Mouse (Mus musculus) neural tube, embryonic 14.5 days (tissue): Measurements from ENCODE around the gene Ssbp3. TPM values are rescaled to one million over a fixed set of nuclear protein-coding genes. Genes with fewer than 3 reads are reported as not detected.

Experiments
- ATAC-seq: fragments of 200-750 bp; cut with Nextera tagmentation; 2 replicates; pipeline ENCODE4 v1.8.0; 2017; ENCODE audit warnings: low read depth, mild to moderate bottlenecking, moderate TSS enrichment, moderate library complexity
- H3K27ac ChIP-seq: fragments of 300-500 bp; sonication (generic); 2 replicates; pipeline ENCODE4 v1.5.1; 2014; ENCODE audit warnings: low read depth, mild to moderate bottlenecking, control low read depth, low read length, moderate library complexity, mixed read lengths
- H3K27me3 ChIP-seq: fragments of 300-500 bp; sonication (generic); 2 replicates; pipeline ENCODE4 v1.6.1; 2014; ENCODE audit warnings: low read length; ENCODE audit not compliant: control insufficient read depth, insufficient read depth
- H3K36me3 ChIP-seq: fragments of 300-500 bp; sonication (generic); 2 replicates; pipeline ENCODE4 v1.6.1; 2014; ENCODE audit warnings: low read length, mixed read lengths; ENCODE audit not compliant: control insufficient read depth, insufficient read depth
- H3K4me1 ChIP-seq: fragments of 300-500 bp; sonication (generic); 2 replicates; pipeline ENCODE4 v1.6.1; 2014; ENCODE audit warnings: low read length; ENCODE audit not compliant: control insufficient read depth, insufficient read depth
- H3K4me2 ChIP-seq: fragments of 300-500 bp; sonication (generic); 2 replicates; pipeline ENCODE4 v1.6.1; 2014; ENCODE audit warnings: mild to moderate bottlenecking, low read depth, low read length, control low read depth
- H3K4me3 ChIP-seq: fragments of 300-500 bp; sonication (generic); 2 replicates; pipeline ENCODE4 v1.5.1; 2014; ENCODE audit warnings: low read depth, low read length, control low read depth, mixed read lengths
- H3K9ac ChIP-seq: fragments of 300-500 bp; sonication (generic); replicated peaks from 2 replicates; pipeline ENCODE4 v1.6.1; 2014; ENCODE audit warnings: low read depth, mild to moderate bottlenecking, control low read depth, low read length, mixed read lengths
- H3K9me3 ChIP-seq: fragments of 300-500 bp; sonication (generic); 2 replicates; pipeline ENCODE4 v1.6.1; 2016; ENCODE audit warnings: low read length; ENCODE audit not compliant: control insufficient read depth
- WGBS: fragments of 180-500 bp; shearing (Covaris S2); extraction: QIAGEN DNeasy Blood & Tissue Kit; methylation state at CpG from one replicate; pipeline ENCODE4 v1.1.7; 2014; 5-methylcytosine and 5-hydroxymethylcytosine counted together
- polyA plus RNA-seq: library from polyadenylated mRNA; unstranded; fragments of >200 nt; fragmentation: Nextera tagmentation; extraction: Ambion mirVana; gene quantifications from 2 replicates; pipeline ENCODE4 v1.2.1, GENCODE M21; 2014

The Ssbp3 gene
- polyA plus RNA-seq, 1 experiment from 2014 or later = 106 TPM

- ATAC-seq = no peak
- H3K4me3 ChIP-seq = no peak overlapping the region
- H3K36me3 ChIP-seq = peaks cover 28% of the 10 kb centered on the region
- WGBS = 53% methylated on average over 8 of the region's 8 CpGs
- no peak overlapping the region for H3K27ac ChIP-seq
- no peak overlapping the region for H3K4me2 ChIP-seq
- no peaks in the 10 kb centered on the region for H3K4me1 ChIP-seq
- no peak overlapping the region for H3K9ac ChIP-seq
- no peaks in the 10 kb centered on the region for H3K9me3 ChIP-seq
- no peaks in the 10 kb centered on the region for H3K27me3 ChIP-seq
These were observed 128.8 kb downstream of the Ssbp3 start for GRCm38 (mm10) chr4:107039270-107039669.

DNA sequence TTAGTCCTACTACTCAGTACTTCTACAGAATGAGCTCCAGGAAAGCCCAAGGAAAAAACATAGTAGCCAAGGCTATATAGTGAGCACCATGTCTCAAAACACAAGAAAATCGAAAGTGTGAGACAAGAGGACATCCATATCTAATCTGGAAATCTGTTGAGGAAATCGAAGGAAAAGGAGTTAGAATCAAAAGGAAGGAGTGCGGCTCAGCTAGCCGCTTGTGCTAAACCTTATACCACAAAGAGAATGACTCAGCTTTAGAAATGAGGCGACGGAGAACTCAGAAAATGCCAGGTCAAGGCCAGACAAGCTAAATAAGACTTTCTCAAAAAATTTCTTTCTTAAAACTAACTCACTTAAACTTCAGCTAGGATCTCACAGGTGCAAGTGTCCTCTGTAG lies 131.8 kb downstream of the Ssbp3 start:
- ATAC-seq = no peak
- H3K4me3 ChIP-seq = no peak overlapping the region
- 96% methylated on average over 6 of the region's 6 CpGs for WGBS
- no peak overlapping the region for H3K27ac ChIP-seq
- H3K9me3 ChIP-seq = no peaks in the 10 kb centered on the region
- H3K36me3 ChIP-seq = peaks cover 36% of the 10 kb centered on the region
- H3K4me2 ChIP-seq = no peak overlapping the region
- H3K27me3 ChIP-seq = no peaks in the 10 kb centered on the region
- H3K9ac ChIP-seq = no peak overlapping the region
- no peaks in the 10 kb centered on the region for H3K4me1 ChIP-seq

DNA sequence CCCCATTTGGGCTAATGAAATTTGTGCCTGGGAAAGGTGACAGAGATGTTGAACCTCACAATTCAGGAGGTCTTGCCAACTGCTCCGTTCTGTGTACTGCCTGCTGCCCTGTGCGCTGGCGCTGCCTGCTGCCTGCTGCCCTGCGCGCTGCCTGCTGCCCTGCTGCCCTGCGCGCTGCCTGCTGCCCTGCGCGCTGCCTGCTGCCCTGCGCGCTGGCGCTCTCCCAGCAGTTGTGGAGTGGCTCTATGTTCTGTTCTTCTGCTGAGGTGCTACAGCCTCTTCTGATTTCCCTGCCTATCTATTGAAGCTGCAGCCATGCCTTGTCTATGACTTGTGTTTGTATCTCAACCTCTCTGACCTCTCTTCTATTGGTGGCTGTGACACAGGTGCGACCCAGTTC lies 134.7 kb downstream of the Ssbp3 start:
- Histone ChIP-seq H3K4me3 (no peak overlapping the region), H3K27me3 (no peaks in the 10 kb centered on the region), H3K9me3 (no peaks in the 10 kb centered on the region), H3K4me1 (no peaks in the 10 kb centered on the region), H3K9ac (no peak overlapping the region), H3K36me3 (peaks cover 32% of the 10 kb centered on the region), H3K4me2 (no peak overlapping the region), H3K27ac (no peak overlapping the region)
- whole genome bisulfite sequencing = 96% methylated on average over 13 of the region's 13 CpGs
- no peak for ATAC-seq

DNA sequence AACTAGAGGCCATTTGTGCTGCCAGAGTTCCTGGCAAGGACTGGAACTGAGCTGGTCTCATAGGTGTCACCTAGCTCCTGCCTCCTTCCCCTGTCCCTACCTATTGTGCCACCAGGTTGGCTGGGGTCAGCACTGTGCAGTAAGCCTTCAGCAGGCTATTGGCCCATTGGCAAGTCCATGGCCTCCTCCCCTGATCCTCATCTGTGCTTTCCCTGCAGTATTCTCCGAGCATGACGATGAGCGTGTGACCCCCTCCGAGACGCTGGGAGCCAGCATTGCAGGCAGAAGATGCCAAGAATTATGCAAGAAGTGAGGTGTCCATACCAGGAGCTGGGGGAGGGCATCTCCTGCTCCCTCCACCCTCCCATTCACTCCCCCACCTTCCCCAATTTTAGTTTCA lies 137.3 kb downstream of the Ssbp3 start:
- WGBS = 86% methylated on average over 5 of the region's 5 CpGs
- Histone ChIP-seq H3K4me3 (no peak overlapping the region), H3K9me3 (no peaks in the 10 kb centered on the region)

GRCm38 (mm10) chr4:107048568-107049162 lies 138.2 kb downstream of the Ssbp3 start:
- no peaks in the 10 kb centered on the region for H3K9me3 ChIP-seq
- no peak for ATAC-seq
- H3K4me3 ChIP-seq = no peak overlapping the region
- no peaks in the 10 kb centered on the region for H3K27me3 ChIP-seq
- H3K4me2 ChIP-seq = no peak overlapping the region
- H3K4me1 ChIP-seq = no peaks in the 10 kb centered on the region
- no peak overlapping the region for H3K9ac ChIP-seq
- 85% methylated on average over 11 of the region's 11 CpGs for WGBS
- H3K36me3 ChIP-seq = peaks cover 19% of the 10 kb centered on the region
- H3K27ac ChIP-seq = no peak overlapping the region

More for the DNA sequence above, 137.3 kb downstream of the Ssbp3 start:
- no peak overlapping the region for H3K4me2 ChIP-seq
- H3K36me3 ChIP-seq = peaks cover 19% of the 10 kb centered on the region
- H3K9ac ChIP-seq = no peak overlapping the region
- H3K27me3 ChIP-seq = no peaks in the 10 kb centered on the region
- H3K4me1 ChIP-seq = no peaks in the 10 kb centered on the region
- ATAC-seq = no peak
- no peak overlapping the region for H3K27ac ChIP-seq

- no peak overlapping the region for H3K27ac ChIP-seq
These were observed 141.4 kb downstream of the Ssbp3 start for GRCm38 (mm10) chr4:107051889-107052288.

GRCm38 (mm10) chr4:107052962-107053553 lies 142.6 kb downstream of the Ssbp3 start:
- Histone ChIP-seq H3K27me3 (no peaks in the 10 kb centered on the region), H3K9ac (no peak overlapping the region), H3K4me1 (no peaks in the 10 kb centered on the region), H3K9me3 (no peaks in the 10 kb centered on the region), H3K4me3 (no peak overlapping the region), H3K27ac (no peak overlapping the region), H3K36me3 (peaks cover 3% of the 10 kb centered on the region; the same call in 1 of the 2 replicates), H3K4me2 (no peak overlapping the region)
- no peak for ATAC-seq
- WGBS = 54% methylated on average over 5 of the region's 5 CpGs

More at GRCm38 (mm10) chr4:107051889-107052288, 141.4 kb downstream of the Ssbp3 start:
- Histone ChIP-seq H3K4me3 (no peak overlapping the region), H3K4me2 (no peak overlapping the region), H3K9me3 (no peaks in the 10 kb centered on the region), H3K27me3 (no peaks in the 10 kb centered on the region), H3K36me3 (0 out of 2 replicates have a peak, but pooled peaks cover 4% of the 10 kb centered on the region), H3K9ac (no peak overlapping the region), H3K4me1 (no peaks in the 10 kb centered on the region)
- WGBS = 54% methylated on average over 4 of the region's 4 CpGs
- no peak for ATAC-seq

DNA sequence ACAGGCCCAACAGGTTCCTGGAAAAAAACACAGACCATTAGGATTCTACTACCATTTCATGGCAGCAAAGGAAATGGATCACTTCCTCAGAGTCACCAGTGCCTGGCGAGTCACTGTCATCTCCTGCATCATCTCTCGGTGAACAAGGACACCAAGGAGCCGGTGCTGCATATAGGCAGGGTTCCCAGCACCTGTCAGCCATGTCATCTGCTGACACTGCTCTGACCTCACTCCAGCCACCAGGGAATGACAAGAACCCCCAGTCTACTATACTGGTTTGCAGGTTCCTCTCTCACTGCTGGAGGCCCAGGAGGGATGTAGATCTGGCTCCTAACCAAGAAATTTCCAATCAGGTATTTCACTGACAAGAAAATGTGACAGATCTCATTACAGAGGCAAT lies 145.6 kb downstream of the Ssbp3 start:
- no peaks in the 10 kb centered on the region for H3K27me3 ChIP-seq
- no peak for ATAC-seq

GRCm38 (mm10) chr4:107058346-107058745 lies 147.8 kb downstream of the Ssbp3 start:
- H3K4me1 ChIP-seq = no peaks in the 10 kb centered on the region
- no peak overlapping the region for H3K27ac ChIP-seq
- no peaks in the 10 kb centered on the region for H3K27me3 ChIP-seq
- ATAC-seq = no peak
- peaks cover 27% of the 10 kb centered on the region; the same call in 1 of the 2 replicates for H3K36me3 ChIP-seq
- H3K4me3 ChIP-seq = no peak overlapping the region
- H3K9me3 ChIP-seq = no peaks in the 10 kb centered on the region
- H3K4me2 ChIP-seq = no peak overlapping the region
- no peak overlapping the region for H3K9ac ChIP-seq
- WGBS = 92% methylated on average over 5 of the region's 5 CpGs

More for the DNA sequence above, 145.6 kb downstream of the Ssbp3 start:
- WGBS = 89% methylated on average over 3 of the region's 3 CpGs
- Histone ChIP-seq H3K36me3 (peaks cover 16% of the 10 kb centered on the region; the same call in 1 of the 2 replicates), H3K27ac (no peak overlapping the region), H3K4me1 (no peaks in the 10 kb centered on the region), H3K4me2 (no peak overlapping the region), H3K4me3 (no peak overlapping the region), H3K9ac (no peak overlapping the region), H3K9me3 (no peaks in the 10 kb centered on the region)
